Mouse (Mus musculus): ENCODE data around the gene Efhd2.

Efhd2 gene

GRCm38 (mm10) chr4:141859351-141859750, 15.4 kb downstream of the Efhd2 start:
- no peak for DNase-seq (ENCODE audit: low spot score in 2 of 2)

- DNase-seq (ENCODE audit: low spot score in 2 of 2), result peak; percentile 74 to 76
Measured at GRCm38 (mm10) chr4:141858501-141858900, 16.2 kb downstream of the Efhd2 start.

GRCm38 (mm10) chr4:141857422-141857930, 17.2 kb downstream of the Efhd2 start:
- peak; percentile 75 to 77 for DNase-seq (ENCODE audit: low spot score in 2 of 2)

GRCm38 (mm10) chr4:141853437-141853836, 21.3 kb downstream of the Efhd2 start:
- DNase-seq (ENCODE audit: low spot score in 2 of 2), result peak in 1 of 2 experiments; percentile 51

- no peak for DNase-seq (ENCODE audit: low spot score in 2 of 2)
Measured at GRCm38 (mm10) chr4:141845999-141846398, 28.7 kb downstream of the Efhd2 start, which contains the start of gene Ctrc. Ctrc (minus strand) TSS chr4:141846359.

- DNase-seq (ENCODE audit: low spot score in 2 of 2), result no peak
Measured at GRCm38 (mm10) chr4:141834536-141835095, 40.1 kb downstream of the Efhd2 start.

GRCm38 (mm10) chr4:141833911-141834310, 40.8 kb downstream of the Efhd2 start:
- no peak for DNase-seq (ENCODE audit: low spot score in 2 of 2)

GRCm38 (mm10) chr4:141831361-141831760, 43.4 kb downstream of the Efhd2 start:
- DNase-seq (ENCODE audit: low spot score in 2 of 2), result no peak

- no peak for DNase-seq (ENCODE audit: low spot score in 2 of 2)
Measured at GRCm38 (mm10) chr4:141830381-141830780, 44.3 kb downstream of the Efhd2 start.

- no peak for DNase-seq (ENCODE audit: low spot score in 2 of 2)
Measured at GRCm38 (mm10) chr4:141828177-141828576, 46.5 kb downstream of the Efhd2 start.

- no peak for DNase-seq (ENCODE audit: low spot score in 2 of 2)
Measured at GRCm38 (mm10) chr4:141827401-141827800, 47.3 kb downstream of the Efhd2 start.

GRCm38 (mm10) chr4:141826060-141826459, 48.7 kb downstream of the Efhd2 start, which contains the start of gene Cela2a:
Cela2a (minus strand) TSS chr4:141826160.
- no peak for DNase-seq (ENCODE audit: low spot score in 2 of 2)

- DNase-seq (ENCODE audit: low spot score in 2 of 2), result no peak
Measured at GRCm38 (mm10) chr4:141822979-141823378, 51.7 kb downstream of the Efhd2 start.

GRCm38 (mm10) chr4:141822089-141822488, 52.6 kb downstream of the Efhd2 start:
- no peak for DNase-seq (ENCODE audit: low spot score in 2 of 2)

GRCm38 (mm10) chr4:141821178-141821577, 53.5 kb downstream of the Efhd2 start:
- no peak for DNase-seq (ENCODE audit: low spot score in 2 of 2)

- no peak for DNase-seq (ENCODE audit: low spot score in 2 of 2)
Measured at GRCm38 (mm10) chr4:141819316-141819715, 55.4 kb downstream of the Efhd2 start.

GRCm38 (mm10) chr4:141818861-141819260, 55.9 kb downstream of the Efhd2 start:
- DNase-seq (ENCODE audit: low spot score in 2 of 2), result no peak

- no peak for DNase-seq (ENCODE audit: low spot score in 2 of 2)
Measured at GRCm38 (mm10) chr4:141817706-141818105, 57.0 kb downstream of the Efhd2 start.

- no peak for DNase-seq (ENCODE audit: low spot score in 2 of 2)
Measured at GRCm38 (mm10) chr4:141816776-141817655, 57.7 kb downstream of the Efhd2 start.

GRCm38 (mm10) chr4:141816267-141816666, 58.5 kb downstream of the Efhd2 start:
- no peak for DNase-seq (ENCODE audit: low spot score in 2 of 2)

GRCm38 (mm10) chr4:141811375-141811774, 63.3 kb downstream of the Efhd2 start:
- no peak for DNase-seq (ENCODE audit: low spot score in 2 of 2)

- no peak for DNase-seq (ENCODE audit: low spot score in 2 of 2)
Measured at GRCm38 (mm10) chr4:141810975-141811374, 63.7 kb downstream of the Efhd2 start.
